Mouse (Mus musculus) gastrocnemius, postnatal 14 days (tissue): ENCODE measurements around the gene Olfr773. TPM values are rescaled to one million over a fixed set of nuclear protein-coding genes. Genes with fewer than 3 reads are reported as not detected.
"Not testable (repeated sequence)": the region's sequence is repeated elsewhere in the genome, so short reads cannot be mapped to it uniquely, and the experiment has no call there.

Experiments used
- DNase-seq: peaks from one replicate; pipeline ENCODE4 v3.0.0; 2021; ENCODE audit warnings: mixed read lengths
- intact Hi-C: fragments of 180-260 bp; cut with DNase I; formaldehyde crosslinking; loops from one replicate; pipeline ENCODE4 v1.15.1; 2025; ENCODE audit warnings: low total_unique reads
- long read RNA-seq, 2 experiments: library from polyadenylated mRNA; stranded (forward); transcript quantifications; one replicate each; pipeline ENCODE4 v2.0.0; 2021
- total RNA-seq, 2 experiments: library from RNA; stranded (reverse); gene quantifications; 2 replicates each; pipeline ENCODE4 v1.2.3; 2021

Olfr773 gene
- not detected for total RNA-seq
- long read RNA-seq, experiment 1: 0 reads
- long read RNA-seq, experiment 2: 0 reads

- intact Hi-C loops, DNase-seq: not testable (repeated sequence)
Observed at GRCm38 (mm10) chr10:129187319-129187718, at the start of gene Olfr773. TSS of gene Olfr773 (minus strand) at chr10:129187419.

- intact Hi-C loops: no loop called here
- no peak for DNase-seq
Observed at GRCm38 (mm10) chr10:129235904-129236303, 48.7 kb upstream of the Olfr773 start, which contains the start of gene Olfr774. TSS of gene Olfr774 (plus strand) at chr10:129236204.

GRCm38 (mm10) chr10:129230737-129231136, 43.5 kb upstream of the Olfr773 start:
- no peak for DNase-seq
- intact Hi-C loops: no loop called here

- DNase-seq, intact Hi-C loops: not testable (repeated sequence)
Observed at GRCm38 (mm10) chr10:129177821-129178220, 9.4 kb downstream of the Olfr773 start, which contains the start of gene Olfr772. TSS of gene Olfr772 (minus strand) at chr10:129177921.

GRCm38 (mm10) chr10:129164651-129165050, 22.6 kb downstream of the Olfr773 start, which contains the start of gene Olfr771:
TSS of gene Olfr771 (minus strand) at chr10:129164751.
- no peak for DNase-seq
- intact Hi-C loops: no loop called here

GRCm38 (mm10) chr10:129138898-129139297, 48.3 kb downstream of the Olfr773 start, which contains the start of gene Olfr770:
TSS of gene Olfr770 (minus strand) at chr10:129138998.
- intact Hi-C loops: no loop called here
- no peak for DNase-seq

Other genes starting within 250 kb of the Olfr773 start
- under 1 TPM in 1 of 2 experiments, not detected in 1; 0.16 TPM for gene Mettl7b, start 226.4 kb downstream of the Olfr773 start, total RNA-seq
- gene Olfr9, start 198.0 kb downstream of the Olfr773 start, total RNA-seq: not detected
- gene Olfr763, start 176.6 kb downstream of the Olfr773 start, total RNA-seq: not detected
- not detected for gene Olfr764-ps1, start 147.5 kb downstream of the Olfr773 start, total RNA-seq
- gene Olfr765, start 137.4 kb downstream of the Olfr773 start, total RNA-seq: not detected
- gene Olfr766-ps1, start 118.4 kb downstream of the Olfr773 start, total RNA-seq: not detected
- gene Olfr767, start 104.5 kb downstream of the Olfr773 start, total RNA-seq: not detected
- gene Olfr768, start 88.0 kb downstream of the Olfr773 start, total RNA-seq: not detected
- not detected for gene Olfr769, start 69.6 kb downstream of the Olfr773 start, total RNA-seq
- gene Olfr770, start 48.4 kb downstream of the Olfr773 start, total RNA-seq: not detected
- not detected for gene Olfr771, start 22.7 kb downstream of the Olfr773 start, total RNA-seq
- gene Olfr772, start 9.5 kb downstream of the Olfr773 start, total RNA-seq: not detected
- not detected for gene Olfr774, start 48.8 kb upstream of the Olfr773 start, total RNA-seq
- not detected for gene Olfr775, start 61.0 kb upstream of the Olfr773 start, total RNA-seq
- not detected for gene Olfr776, start 71.7 kb upstream of the Olfr773 start, total RNA-seq
- not detected for gene Olfr777, start 84.1 kb upstream of the Olfr773 start, total RNA-seq
- not detected for gene Olfr780, start 130.7 kb upstream of the Olfr773 start, total RNA-seq
- gene Olfr781, start 141.4 kb upstream of the Olfr773 start, total RNA-seq: not detected
- not detected for gene Olfr782, start 161.4 kb upstream of the Olfr773 start, total RNA-seq
- gene Olfr784, start 196.7 kb upstream of the Olfr773 start, total RNA-seq: under 1 TPM in 1 of 2 experiments, not detected in 1; 0.06 TPM
- not detected for gene Olfr785, start 218.0 kb upstream of the Olfr773 start, total RNA-seq
- not detected for gene Olfr786, start 239.9 kb upstream of the Olfr773 start, total RNA-seq